In the genomic region with DNA sequence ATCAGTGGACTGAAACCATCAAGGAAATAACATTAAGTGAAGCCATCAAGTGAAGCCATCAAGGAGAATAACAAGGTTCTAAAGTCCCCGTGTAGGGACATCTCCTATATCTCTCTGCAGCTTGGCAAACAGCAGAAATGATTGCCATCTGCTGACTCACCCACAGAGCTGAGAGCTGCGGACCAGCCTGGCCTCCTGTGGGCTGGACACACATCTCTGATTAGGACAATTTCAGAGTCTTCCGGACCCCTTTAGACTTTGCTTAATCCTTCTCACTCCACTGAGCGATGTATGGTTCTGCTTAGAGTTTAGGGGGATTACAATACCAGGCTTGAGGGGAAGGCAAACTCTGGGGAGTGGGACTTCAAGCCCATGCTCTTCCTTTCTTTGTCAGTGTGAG, we compare ENCODE assay signal across 24 mouse cellular contexts.
DNase-seq lines count a peak whose midpoint lies in the region; ATAC-seq lines count a peak whose summit lies in the region.
"Had no signal": no experiment of that assay in that cellular context is flagged by ENCODE, and none has a peak within 500 bp of the region (broad histone marks: within the 10 kb centered on the region; RNA-seq: fewer than 3 reads in every experiment).

No protein-coding gene starts in this region.

- no peak overlapping the region for H3K9ac ChIP-seq in hindbrain, embryonic 13.5 days
- no peak overlapping the region for H3K9ac ChIP-seq in hindbrain, embryonic 12.5 days
- H3K9ac ChIP-seq in midbrain, embryonic 16.5 days (ENCODE audit: low read depth, low read length): no peak overlapping the region
- H3K9ac ChIP-seq in midbrain, embryonic 14.5 days (replicated peaks; ENCODE audit: low read length): no peak overlapping the region
- H3K9ac ChIP-seq: embryonic facial prominence, embryonic 13.5 days; heart, embryonic 15.5 days; limb, embryonic 12.5 days; liver, postnatal 0 days; stomach, embryonic 15.5 days had no signal

- no peaks in the 10 kb centered on the region for H3K9me3 ChIP-seq in hindbrain, embryonic 13.5 days
- no peaks in the 10 kb centered on the region for H3K9me3 ChIP-seq in hindbrain, embryonic 12.5 days (replicated peaks)
- H3K9me3 ChIP-seq in midbrain, embryonic 16.5 days (replicated peaks; ENCODE audit: control insufficient read depth, low read length, poor library complexity, severe bottlenecking): no peaks in the 10 kb centered on the region
- H3K9me3 ChIP-seq in midbrain, embryonic 14.5 days (ENCODE audit: control insufficient read depth, low read length): no peaks in the 10 kb centered on the region
- H3K9me3 ChIP-seq: embryonic facial prominence, embryonic 13.5 days; heart, embryonic 15.5 days; limb, embryonic 12.5 days; stomach, embryonic 15.5 days had no signal

- peaks cover 19% of the 10 kb centered on the region for H3K4me1 ChIP-seq in hindbrain, embryonic 13.5 days (replicated peaks)
- H3K4me1 ChIP-seq in hindbrain, embryonic 12.5 days: peaks cover 7% of the 10 kb centered on the region
- no peaks in the 10 kb centered on the region for H3K4me1 ChIP-seq in midbrain, embryonic 16.5 days (ENCODE audit: control insufficient read depth, insufficient read depth, low read length)
- no peaks in the 10 kb centered on the region for H3K4me1 ChIP-seq in midbrain, embryonic 14.5 days (ENCODE audit: control insufficient read depth, insufficient read depth, low read length)
- H3K4me1 ChIP-seq: heart, embryonic 15.5 days; stomach, embryonic 15.5 days had no signal

- no peak overlapping the region for H3K27ac ChIP-seq in hindbrain, embryonic 13.5 days
- no peak overlapping the region for H3K27ac ChIP-seq in hindbrain, embryonic 12.5 days
- H3K27ac ChIP-seq in midbrain, embryonic 16.5 days (ENCODE audit: low read length): no peak overlapping the region
- no peak overlapping the region for H3K27ac ChIP-seq in midbrain, embryonic 14.5 days (replicated peaks; ENCODE audit: low read depth, low read length)
- H3K27ac ChIP-seq: embryonic facial prominence, embryonic 13.5 days; gastrocnemius, adult 2 months; heart, embryonic 15.5 days; limb, embryonic 12.5 days; macrophage; stomach, embryonic 15.5 days had no signal

- DNase-seq in cerebellum, postnatal 10 days: peak; percentile 31 to 33
- no peak for DNase-seq in cerebellum, postnatal 4 days (ENCODE audit: low spot score in 2 of 2)
- no peak for DNase-seq in midbrain, embryonic 14.5 days
- DNase-seq in retina, postnatal 1 day: peak; percentile 21
- DNase-seq in spleen, adult 12 weeks (ENCODE audit: low spot score): no peak
- DNase-seq: adrenal gland, postnatal 10 days; cerebellum, adult 18-20 months; embryo, embryonic 11 days; gastrocnemius, adult 2 months; heart, postnatal 4 days; kidney, postnatal 4 days; liver, postnatal 0 days had no signal

- H3K4me2 ChIP-seq in hindbrain, embryonic 13.5 days: no peak overlapping the region
- H3K4me2 ChIP-seq in hindbrain, embryonic 12.5 days (replicated peaks): no peak overlapping the region
- no peak overlapping the region for H3K4me2 ChIP-seq in midbrain, embryonic 16.5 days (ENCODE audit: low read length)
- H3K4me2 ChIP-seq in midbrain, embryonic 14.5 days (ENCODE audit: low read length): no peak overlapping the region
- H3K4me2 ChIP-seq: embryonic facial prominence, embryonic 13.5 days; heart, embryonic 15.5 days; limb, embryonic 12.5 days; liver, embryonic 11.5 days; stomach, embryonic 15.5 days had no signal

- no peak overlapping the region for H3K4me3 ChIP-seq in hindbrain, embryonic 13.5 days
- H3K4me3 ChIP-seq in hindbrain, embryonic 12.5 days: no peak overlapping the region
- H3K4me3 ChIP-seq in midbrain, embryonic 16.5 days (ENCODE audit: low read depth, low read length): no peak overlapping the region
- H3K4me3 ChIP-seq in midbrain, embryonic 14.5 days (replicated peaks; ENCODE audit: low read depth, low read length): no peak overlapping the region
- H3K4me3 ChIP-seq: embryonic facial prominence, embryonic 13.5 days; erythroblast, embryonic 14.5 days; gastrocnemius, adult 2 months; heart, embryonic 15.5 days; limb, embryonic 12.5 days; stomach, embryonic 15.5 days had no signal

- no peaks in the 10 kb centered on the region for H3K36me3 ChIP-seq in hindbrain, embryonic 13.5 days
- no peaks in the 10 kb centered on the region for H3K36me3 ChIP-seq in hindbrain, embryonic 12.5 days
- no peaks in the 10 kb centered on the region for H3K36me3 ChIP-seq in midbrain, embryonic 16.5 days (ENCODE audit: control insufficient read depth, insufficient read depth, low read length)
- H3K36me3 ChIP-seq in midbrain, embryonic 14.5 days (ENCODE audit: control insufficient read depth, insufficient read depth, low read length): no peaks in the 10 kb centered on the region
- H3K36me3 ChIP-seq: embryonic facial prominence, embryonic 13.5 days; heart, embryonic 15.5 days; limb, embryonic 12.5 days; stomach, embryonic 15.5 days had no signal

- WGBS in hindbrain, embryonic 13.5 days: 60% methylated on average over 4 of the region's 4 CpGs
- WGBS in hindbrain, embryonic 12.5 days: 64% methylated on average over 4 of the region's 4 CpGs
- WGBS in midbrain, embryonic 16.5 days: 37% methylated on average over 4 of the region's 4 CpGs
- WGBS in midbrain, embryonic 14.5 days: 27% methylated on average over 4 of the region's 4 CpGs

- ATAC-seq in hindbrain, embryonic 13.5 days (ENCODE audit: low FRiP score): peak; percentile 46; the same call in 1 of the 2 replicates
- ATAC-seq in hindbrain, embryonic 12.5 days (ENCODE audit: low FRiP score): no peak
- ATAC-seq in midbrain, embryonic 16.5 days: 0 out of 2 replicates have a peak, but pooled peaks have one; percentile 29
- no peak for ATAC-seq in midbrain, embryonic 14.5 days (ENCODE audit: low FRiP score, low TSS enrichment)
- ATAC-seq: intestine, postnatal 0 days; liver, postnatal 0 days; lung, postnatal 0 days had no signal

- H3K27me3 ChIP-seq in hindbrain, embryonic 13.5 days: no peaks in the 10 kb centered on the region
- H3K27me3 ChIP-seq in hindbrain, embryonic 12.5 days: no peaks in the 10 kb centered on the region
- H3K27me3 ChIP-seq in midbrain, embryonic 16.5 days (ENCODE audit: control insufficient read depth, insufficient read depth, low read depth, low read length): no peaks in the 10 kb centered on the region
- no peaks in the 10 kb centered on the region for H3K27me3 ChIP-seq in midbrain, embryonic 14.5 days (ENCODE audit: control insufficient read depth, insufficient read depth, low read length)
- H3K27me3 ChIP-seq: embryonic facial prominence, embryonic 13.5 days; heart, embryonic 15.5 days; limb, embryonic 12.5 days; stomach, embryonic 15.5 days had no signal

Comparison
In these comparisons a context has a peak if more than half of its experiments do, and no peak if none do; other contexts are left out.
1. DNase-seq: peak in cerebellum, postnatal 10 days (2 of 2) and retina, postnatal 1 day (single experiment); none in cerebellum, postnatal 4 days (0 of 2), midbrain, embryonic 14.5 days (single experiment) and spleen, adult 12 weeks (single experiment).
2. ATAC-seq: peak in hindbrain, embryonic 13.5 days (single experiment) and midbrain, embryonic 16.5 days (single experiment); none in hindbrain, embryonic 12.5 days (single experiment) and midbrain, embryonic 14.5 days (single experiment).